In genomic region chr4:144950327-144950711, GRCm38 (mm10) we compare ENCODE assay signal across 11 mouse cellular contexts. TPM values are rescaled to one million over a fixed set of nuclear protein-coding genes. Genes with fewer than 3 reads are reported as not detected.
DNase-seq lines count a peak whose midpoint lies in the region; ATAC-seq lines count a peak whose summit lies in the region.
"Had no signal": no experiment of that assay in that cellular context is flagged by ENCODE, and none has a peak within 500 bp of the region (broad histone marks: within the 10 kb centered on the region; RNA-seq: fewer than 3 reads in every experiment).

No protein-coding gene starts in this region.

- WGBS in kidney, embryonic 14.5 days = 55% methylated on average over 3 of the region's 3 CpGs
- WGBS in embryonic facial prominence, embryonic 10.5 days = 71% methylated on average over 3 of the region's 3 CpGs
- 51% methylated on average over 3 of the region's 3 CpGs for WGBS in liver, embryonic 11.5 days

- H3K27ac ChIP-seq in kidney, embryonic 14.5 days (ENCODE audit: low read depth, low read length) = peak overlapping the region; percentile 75; the same call in 1 of the 2 replicates
- peak overlapping the region; percentile 84 for H3K27ac ChIP-seq in embryonic facial prominence, embryonic 10.5 days (replicated peaks)
- H3K27ac ChIP-seq in liver, embryonic 11.5 days (ENCODE audit: low read depth, low read length) = 0 out of 2 replicates have a peak overlapping the region, but pooled peaks have one; percentile 11
- H3K27ac ChIP-seq: hindbrain, embryonic 15.5 days had no signal

- peaks cover 58% of the 10 kb centered on the region for H3K4me1 ChIP-seq in erythroblast, embryonic 14.5 days (ENCODE audit: control insufficient read depth)
- peaks cover 24% of the 10 kb centered on the region for H3K4me1 ChIP-seq in kidney, embryonic 14.5 days (ENCODE audit: control insufficient read depth, insufficient read depth, low read length)
- peaks cover 27% of the 10 kb centered on the region for H3K4me1 ChIP-seq in embryonic facial prominence, embryonic 10.5 days
- peaks cover 21% of the 10 kb centered on the region for H3K4me1 ChIP-seq in liver, embryonic 11.5 days (replicated peaks; ENCODE audit: control insufficient read depth, insufficient read depth, low read length)

- H3K4me2 ChIP-seq in kidney, embryonic 14.5 days (replicated peaks; ENCODE audit: low read depth, low read length) = no peak overlapping the region
- H3K4me2 ChIP-seq in liver, embryonic 11.5 days = no peak overlapping the region
- H3K4me2 ChIP-seq: hindbrain, embryonic 15.5 days; lung, embryonic 14.5 days had no signal

- H3K4me3 ChIP-seq in erythroblast, embryonic 14.5 days (replicated peaks) = peak overlapping the region; percentile 47
- no peak overlapping the region for H3K4me3 ChIP-seq in kidney, embryonic 14.5 days (ENCODE audit: low read length)
- H3K4me3 ChIP-seq in embryonic facial prominence, embryonic 10.5 days = no peak overlapping the region
- H3K4me3 ChIP-seq in liver, embryonic 11.5 days (ENCODE audit: low read depth, low read length) = no peak overlapping the region
- H3K4me3 ChIP-seq: hindbrain, embryonic 15.5 days had no signal

- H3K27me3 ChIP-seq in erythroblast, embryonic 14.5 days (ENCODE audit: control insufficient read depth) = no peaks in the 10 kb centered on the region
- no peaks in the 10 kb centered on the region for H3K27me3 ChIP-seq in kidney, embryonic 14.5 days (ENCODE audit: control insufficient read depth, insufficient read depth, low read length)
- no peaks in the 10 kb centered on the region for H3K27me3 ChIP-seq in embryonic facial prominence, embryonic 10.5 days (replicated peaks; ENCODE audit: low read depth, poor library complexity, severe bottlenecking)
- no peaks in the 10 kb centered on the region for H3K27me3 ChIP-seq in liver, embryonic 11.5 days (replicated peaks; ENCODE audit: control insufficient read depth, insufficient read depth, low read length)
- H3K27me3 ChIP-seq: hindbrain, embryonic 15.5 days had no signal

- H3K9me3 ChIP-seq in erythroblast, embryonic 14.5 days (ENCODE audit: control insufficient read depth, low read length) = no peaks in the 10 kb centered on the region
- no peaks in the 10 kb centered on the region for H3K9me3 ChIP-seq in kidney, embryonic 14.5 days (ENCODE audit: control insufficient read depth, low read length)
- no peaks in the 10 kb centered on the region for H3K9me3 ChIP-seq in embryonic facial prominence, embryonic 10.5 days
- no peaks in the 10 kb centered on the region for H3K9me3 ChIP-seq in liver, embryonic 11.5 days (ENCODE audit: control insufficient read depth, low read length)
- H3K9me3 ChIP-seq: hindbrain, embryonic 15.5 days had no signal

- DNase-seq in kidney, postnatal 10 days = no peak
- no peak for DNase-seq in embryonic facial prominence, embryonic 10.5 days (ENCODE audit: low spot score)
- DNase-seq in liver, embryonic 11.5 days (ENCODE audit: low spot score) = no peak
- no peak for DNase-seq in frontal cortex, postnatal 36 days (ENCODE audit: low spot score in 2 of 2)
- no peak for DNase-seq in ovary, adult 18-20 months (ENCODE audit: low spot score)
- DNase-seq: midbrain, embryonic 14.5 days had no signal

- no peak overlapping the region for H3K9ac ChIP-seq in kidney, embryonic 14.5 days (ENCODE audit: low read depth, low read length)
- peak overlapping the region; percentile 27; the same call in 1 of the 2 replicates for H3K9ac ChIP-seq in liver, embryonic 11.5 days (ENCODE audit: low read depth, low read length)
- H3K9ac ChIP-seq: hindbrain, embryonic 15.5 days; lung, embryonic 14.5 days had no signal

- H3K36me3 ChIP-seq in erythroblast, embryonic 14.5 days (ENCODE audit: control insufficient read depth) = no peaks in the 10 kb centered on the region
- H3K36me3 ChIP-seq in kidney, embryonic 14.5 days (ENCODE audit: control insufficient read depth, insufficient read depth, low read length) = no peaks in the 10 kb centered on the region
- no peaks in the 10 kb centered on the region for H3K36me3 ChIP-seq in embryonic facial prominence, embryonic 10.5 days (replicated peaks)
- no peaks in the 10 kb centered on the region for H3K36me3 ChIP-seq in liver, embryonic 11.5 days (ENCODE audit: control insufficient read depth, insufficient read depth, low read length)
- H3K36me3 ChIP-seq: hindbrain, embryonic 15.5 days had no signal

- ATAC-seq in erythroblast, adult 5-6 weeks (replicated peaks; ENCODE audit: low FRiP score, poor library complexity, severe bottlenecking) = no peak; the same call in 1 of the 2 replicates
- no peak; the same call in 1 of the 2 replicates for ATAC-seq in kidney, embryonic 14.5 days (ENCODE audit: low FRiP score, low TSS enrichment)
- no peak for ATAC-seq in liver, embryonic 11.5 days (replicated peaks; ENCODE audit: low FRiP score)

RNA-seq across cellular contexts. Expression of gene Dhrs3, which starts 57.7 kb away (rescaled TPM):
- 0.30 and 0.31 TPM in 2 replicates for polyA plus RNA-seq in erythroblast, embryonic 14.5 days (2012)
- 13.6 and 14.4 TPM in 2 replicates for total RNA-seq in erythroblast, adult 5-6 weeks (2015; ENCODE audit: low replicate concordance)
- total RNA-seq in erythroblast, adult 5-6 weeks (2017; ENCODE audit: low replicate concordance) = 10.3 and 16.5 TPM in 2 replicates
- 153 and 226 TPM in 2 replicates for polyA plus RNA-seq in kidney, embryonic 14.5 days (2014; fragmentation: Nextera tagmentation; extraction: Ambion mirVana)
- 22.0 and 30.2 TPM in 2 replicates for polyA plus RNA-seq in embryonic facial prominence, embryonic 10.5 days (2016; fragmentation: Nextera tagmentation; extraction: Ambion mirVana)
- polyA plus RNA-seq in liver, embryonic 11.5 days (2014; fragmentation: Nextera tagmentation; extraction: Ambion mirVana) = 42.9 and 45.3 TPM in 2 replicates

Comparison
In these comparisons a context has a peak if more than half of its experiments do, and no peak if none do; other contexts are left out.
1. H3K27ac ChIP-seq: peak in every context shown above with its lines; median percentile 84 in embryonic facial prominence, embryonic 10.5 days; 75 in kidney, embryonic 14.5 days; 11 in liver, embryonic 11.5 days.
2. RNA of gene Dhrs3, which starts 57.7 kb away (polyA plus RNA-seq): 153 to 226 TPM in kidney, embryonic 14.5 days, 42.9 to 45.3 TPM in liver, embryonic 11.5 days and 22.0 to 30.2 TPM in embryonic facial prominence, embryonic 10.5 days; 0.30 to 0.31 TPM in erythroblast, embryonic 14.5 days; every median in the first group is over 10 times any median in the second.